Mouse (Mus musculus) splenic B cell, adult 2 months (primary cell): Measurements from ENCODE around the gene Itga6.
"Not testable (repeated sequence)": the region's sequence is repeated elsewhere in the genome, so short reads cannot be mapped to it uniquely, and the experiment has no call there.

Experiments used
- DNase-seq: peaks from one replicate; pipeline ENCODE4 v3.0.0-alpha.2; 2011; ENCODE audit warnings: low read depth, low spot score
- H3K27me3 ChIP-seq: 2 replicates; pipeline ENCODE4 v1.6.1; 2012; ENCODE audit warnings: mild to moderate bottlenecking, low read length, moderate library complexity, mixed read lengths; ENCODE audit not compliant: control insufficient read depth, poor library complexity, insufficient read depth, severe bottlenecking
- H3K36me3 ChIP-seq: 2 replicates; pipeline ENCODE4 v1.6.1; 2012; ENCODE audit warnings: mild to moderate bottlenecking, low read length, moderate library complexity, mixed read lengths; ENCODE audit not compliant: control insufficient read depth, poor library complexity, insufficient read depth, severe bottlenecking

Gene Itga6

GRCm38 (mm10) chr2:71814016-71814415 is 68.6 kb downstream of the Itga6 start:
- DNase-seq: peak; percentile 88
- Histone ChIP-seq H3K27me3 (no peaks in the 10 kb centered on the region), H3K36me3 (no peaks in the 10 kb centered on the region)

- Histone ChIP-seq H3K36me3 (no peaks in the 10 kb centered on the region), H3K27me3 (no peaks in the 10 kb centered on the region)
- no peak for DNase-seq
Measured at GRCm38 (mm10) chr2:71815279-71815678, 69.9 kb downstream of the Itga6 start.

DNA sequence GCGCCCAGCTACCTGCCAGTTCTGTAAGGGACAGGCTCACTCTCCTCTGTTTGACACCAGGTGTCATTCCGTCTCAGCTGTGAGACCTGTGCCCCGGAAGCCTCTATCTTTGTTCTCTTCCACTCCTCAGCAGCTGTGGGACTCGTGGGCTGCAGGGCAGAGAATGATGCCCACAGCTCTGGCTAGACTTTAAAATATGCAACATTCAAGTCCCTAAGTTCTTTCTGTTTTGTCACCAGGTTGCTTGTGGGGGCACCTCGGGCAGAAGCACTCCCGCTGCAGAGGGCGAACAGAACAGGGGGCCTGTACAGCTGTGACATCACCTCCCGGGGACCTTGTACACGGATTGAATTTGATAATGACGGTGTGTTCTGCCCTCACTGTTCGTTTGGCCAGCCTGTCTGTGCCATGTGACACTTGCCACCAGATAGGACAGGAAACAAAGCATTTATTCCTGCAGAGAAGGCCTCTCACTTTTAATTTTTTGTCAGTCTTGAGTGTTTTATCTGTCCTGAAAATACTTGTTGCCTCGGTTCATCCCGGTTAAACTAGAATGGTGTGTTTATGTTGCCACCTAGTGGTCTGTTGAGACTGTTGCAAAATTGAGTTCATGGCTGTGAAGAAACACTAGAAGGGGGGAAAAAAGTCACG is 71.1 kb downstream of the Itga6 start:
- H3K36me3 ChIP-seq: no peaks in the 10 kb centered on the region
- peak; percentile 78 for DNase-seq
- H3K27me3 ChIP-seq: no peaks in the 10 kb centered on the region

DNA sequence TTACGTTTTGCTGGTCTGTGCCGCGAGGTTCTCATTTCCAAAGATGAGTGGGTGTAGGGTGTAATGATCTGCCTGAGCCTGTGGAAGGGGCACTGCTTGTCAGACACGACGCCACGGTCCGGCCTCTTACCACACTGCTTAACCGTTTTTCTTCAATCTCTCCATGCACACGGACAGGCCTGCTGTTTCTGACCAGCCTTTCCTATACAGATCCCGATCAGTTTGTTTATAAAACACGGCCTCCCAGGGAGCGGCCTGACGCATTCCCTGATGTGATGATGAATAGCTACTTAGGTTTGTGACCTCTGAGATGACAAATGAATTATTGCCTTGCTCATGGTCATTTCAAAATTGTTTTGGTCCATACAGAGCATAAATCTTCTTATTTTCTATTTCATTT is 78.7 kb downstream of the Itga6 start:
- no peaks in the 10 kb centered on the region for H3K36me3 ChIP-seq

GRCm38 (mm10) chr2:71827711-71828110 is 82.3 kb downstream of the Itga6 start:
- H3K27me3 ChIP-seq: no peaks in the 10 kb centered on the region
- no peak for DNase-seq
- no peaks in the 10 kb centered on the region for H3K36me3 ChIP-seq

More for the DNA sequence above, 78.7 kb downstream of the Itga6 start:
- no peak for DNase-seq
- H3K27me3 ChIP-seq: no peaks in the 10 kb centered on the region

- DNase-seq: no peak
- H3K36me3 ChIP-seq: no peaks in the 10 kb centered on the region
- no peaks in the 10 kb centered on the region for H3K27me3 ChIP-seq
Measured at GRCm38 (mm10) chr2:71828928-71829327, 83.5 kb downstream of the Itga6 start.

DNA sequence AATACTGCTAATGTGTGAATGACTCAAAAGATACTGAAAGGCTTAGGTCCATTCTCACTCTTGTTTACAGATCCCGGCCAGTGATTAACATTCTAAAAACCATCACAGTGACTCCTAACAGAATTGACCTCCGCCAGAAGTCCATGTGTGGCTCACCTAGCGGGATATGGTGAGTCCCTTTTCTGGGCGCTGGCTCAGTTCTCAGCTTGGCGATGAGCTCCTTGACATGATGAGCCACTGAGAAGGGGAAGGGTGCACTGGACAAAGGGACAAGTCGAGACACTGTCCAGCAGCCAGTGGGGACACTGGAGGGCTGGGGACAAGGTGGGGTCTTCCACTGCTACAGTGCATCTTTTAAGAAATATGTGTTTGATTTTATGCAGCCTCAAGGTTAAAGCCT is 88.2 kb downstream of the Itga6 start:
- no peak for DNase-seq
- 0 out of 2 replicates have a peak, but pooled peaks cover 3% of the 10 kb centered on the region for H3K36me3 ChIP-seq
- no peaks in the 10 kb centered on the region for H3K27me3 ChIP-seq

DNA sequence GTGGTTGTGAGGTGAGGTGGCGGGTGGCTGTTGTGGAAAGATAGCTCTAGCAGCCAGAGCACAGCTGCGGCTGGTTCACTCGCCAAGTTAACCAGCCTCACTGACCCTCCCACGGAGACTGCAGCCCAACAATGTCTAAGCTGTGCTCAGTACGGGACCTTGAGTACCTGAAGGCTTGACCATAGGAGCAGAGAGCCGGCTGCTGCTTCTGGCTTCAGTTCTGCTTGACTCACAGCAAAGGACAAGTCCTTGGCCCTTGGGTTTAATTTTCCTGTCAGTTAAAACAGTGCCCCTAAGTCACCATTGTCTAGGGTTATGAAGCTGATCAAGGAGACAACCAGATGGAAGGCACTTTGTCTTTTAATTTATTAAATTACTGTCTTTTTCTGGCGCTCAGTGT is 89.0 kb downstream of the Itga6 start:
- H3K27me3 ChIP-seq: no peaks in the 10 kb centered on the region
- no peak for DNase-seq
- 0 out of 2 replicates have a peak, but pooled peaks cover 3% of the 10 kb centered on the region for H3K36me3 ChIP-seq

DNA sequence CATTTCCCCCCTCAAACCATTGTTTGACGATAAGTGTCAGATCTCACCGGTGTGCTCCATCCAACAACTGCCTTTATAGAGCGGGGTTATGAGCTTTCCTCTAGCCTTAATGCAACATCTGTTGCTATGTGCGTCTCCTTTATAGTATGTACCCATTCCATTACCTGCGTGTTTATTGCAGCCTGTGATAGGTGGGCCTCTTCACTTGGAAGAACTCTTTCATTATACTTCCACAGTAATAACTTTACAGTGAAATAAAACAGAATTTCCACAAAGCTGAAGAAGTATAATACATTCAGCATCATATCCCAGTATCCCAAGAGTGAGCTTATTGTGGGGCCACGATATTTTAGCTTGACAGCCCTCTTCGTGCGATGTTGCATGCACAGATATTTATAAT is 90.1 kb downstream of the Itga6 start:
- no peak for DNase-seq
- 0 out of 2 replicates have a peak, but pooled peaks cover 3% of the 10 kb centered on the region for H3K36me3 ChIP-seq
- H3K27me3 ChIP-seq: no peaks in the 10 kb centered on the region

DNA sequence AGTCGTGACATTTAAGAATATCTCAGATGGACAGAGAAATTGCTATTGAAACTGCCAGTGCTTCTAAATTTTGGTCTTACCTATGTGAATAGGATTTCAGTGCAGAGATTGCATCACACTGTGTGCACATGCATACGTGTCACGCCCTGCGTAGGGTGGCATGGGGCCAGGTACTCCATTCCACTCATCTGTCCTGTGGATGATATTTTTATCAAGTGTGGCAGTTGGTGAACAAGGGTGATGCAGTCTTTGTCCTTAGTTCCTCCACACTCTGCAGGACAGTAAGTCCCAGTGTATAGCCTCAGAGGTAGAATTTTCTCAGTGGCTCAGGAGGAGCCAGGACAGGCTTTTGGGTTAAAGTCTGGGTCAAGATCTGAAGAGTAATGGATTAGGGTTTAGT is 90.8 kb downstream of the Itga6 start:
- Histone ChIP-seq H3K27me3 (no peaks in the 10 kb centered on the region), H3K36me3 (0 out of 2 replicates have a peak, but pooled peaks cover 3% of the 10 kb centered on the region)
- no peak for DNase-seq

DNA sequence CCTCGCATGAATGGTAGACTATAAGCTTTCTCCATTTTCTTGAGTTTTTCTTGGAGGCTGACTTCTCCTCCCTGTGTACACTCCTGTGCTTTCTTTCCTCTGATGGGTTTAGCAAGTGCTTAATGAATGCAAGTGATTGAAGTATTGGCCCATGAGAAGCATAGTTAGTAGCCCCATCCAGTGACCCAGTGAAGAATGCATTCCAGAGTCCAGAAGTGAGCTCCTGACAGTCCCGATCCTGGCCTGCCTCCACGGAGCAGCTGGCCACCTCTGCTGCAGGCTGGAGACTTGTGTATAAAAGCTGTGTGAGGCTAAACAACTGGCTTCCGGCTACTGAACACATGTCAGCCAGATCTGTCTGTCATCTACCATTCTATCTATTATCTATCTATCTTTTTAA is 91.8 kb downstream of the Itga6 start:
- H3K36me3 ChIP-seq: 0 out of 2 replicates have a peak, but pooled peaks cover 3% of the 10 kb centered on the region
- H3K27me3 ChIP-seq: no peaks in the 10 kb centered on the region
- no peak for DNase-seq

DNA sequence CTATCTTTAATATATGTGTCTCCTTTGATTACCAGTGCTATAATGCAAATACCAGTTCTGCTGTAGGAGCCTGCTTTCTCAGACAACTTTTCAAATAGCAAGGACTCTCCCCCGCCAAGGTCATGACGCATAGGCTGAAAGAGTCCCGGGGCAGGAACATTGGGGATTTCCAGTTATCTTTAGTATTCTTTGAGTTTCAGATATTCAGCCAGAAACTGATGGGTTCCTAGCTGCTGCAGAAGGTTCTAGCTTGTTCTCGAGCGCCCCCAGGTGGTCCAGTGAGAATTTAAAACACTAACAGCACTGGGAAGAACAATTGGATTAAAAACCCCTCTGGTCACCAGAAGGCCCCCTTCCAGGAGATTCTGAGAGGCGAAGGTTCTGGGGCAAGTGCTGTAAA is 92.4 kb downstream of the Itga6 start:
- Histone ChIP-seq H3K27me3 (no peaks in the 10 kb centered on the region), H3K36me3 (0 out of 2 replicates have a peak, but pooled peaks cover 3% of the 10 kb centered on the region)
- DNase-seq: peak; percentile 76

DNA sequence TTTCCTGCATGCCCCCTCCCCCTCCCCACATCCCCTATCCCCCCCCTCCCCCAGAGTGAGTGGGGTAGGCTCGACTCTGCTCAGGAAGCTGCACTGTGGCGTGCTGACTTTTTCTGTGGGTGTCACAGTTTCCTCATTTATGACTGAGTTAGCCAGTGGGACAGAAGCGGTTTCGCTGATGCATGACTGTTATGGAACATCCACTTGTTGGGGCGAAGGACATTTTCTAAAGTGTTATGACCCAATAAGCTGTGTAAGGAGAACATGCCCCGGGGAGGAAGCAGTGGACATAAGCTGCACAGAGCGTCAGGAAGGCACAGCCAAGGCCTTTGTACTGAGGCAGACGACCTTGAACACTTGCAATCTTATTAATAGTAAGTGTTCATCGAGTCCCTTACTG is 97.9 kb downstream of the Itga6 start:
- H3K36me3 ChIP-seq: no peaks in the 10 kb centered on the region; the same call in 1 of the 2 replicates
- peak; percentile 41 for DNase-seq

DNA sequence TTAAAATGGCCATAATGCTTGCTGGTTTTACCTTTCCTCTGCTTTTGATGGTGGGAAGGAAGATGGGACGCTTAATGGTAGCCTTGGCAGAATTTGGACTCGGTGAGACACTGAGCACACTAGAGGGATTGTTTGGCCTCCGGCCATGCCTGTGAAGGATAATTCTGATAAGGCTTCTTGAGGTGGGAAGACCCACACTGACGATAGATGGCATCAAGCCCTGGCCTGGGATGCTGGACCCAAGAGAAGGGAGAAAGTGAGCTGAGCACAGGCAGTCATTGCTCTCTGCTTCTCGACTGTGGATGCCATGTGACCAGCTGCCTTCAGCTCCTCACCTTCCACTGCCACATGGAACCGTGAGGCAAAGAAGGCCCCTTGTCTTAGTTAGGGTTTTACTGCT is 99.5 kb downstream of the Itga6 start:
- Histone ChIP-seq H3K27me3 (no peaks in the 10 kb centered on the region), H3K36me3 (no peaks in the 10 kb centered on the region; the same call in 1 of the 2 replicates)
- DNase-seq: no peak

More for the DNA sequence above, 97.9 kb downstream of the Itga6 start:
- no peaks in the 10 kb centered on the region for H3K27me3 ChIP-seq

GRCm38 (mm10) chr2:71852161-71852560 is 106.7 kb downstream of the Itga6 start:
- not testable (repeated sequence) for H3K27me3 ChIP-seq, H3K36me3 ChIP-seq
- peak; percentile 26 for DNase-seq

GRCm38 (mm10) chr2:71855076-71855475 is 109.7 kb downstream of the Itga6 start:
- no peak for DNase-seq
- Histone ChIP-seq H3K36me3 (no peaks in the 10 kb centered on the region), H3K27me3 (no peaks in the 10 kb centered on the region)
